Mouse (Mus musculus) lung, adult 2 months (tissue): ENCODE measurements around the gene Ptafr.

Experiments
- CTCF ChIP-seq: fragments of 200-500 bp; IDR thresholded peaks from 2 replicates; pipeline ENCODE4 v1.5.1; 2011; ENCODE audit warnings: mild to moderate bottlenecking, low read length, control low read depth; ENCODE audit not compliant: insufficient read depth
- POLR2A ChIP-seq: fragments of 200-500 bp; IDR thresholded peaks from 2 replicates; pipeline ENCODE4 v1.6.1; 2011; ENCODE audit warnings: low read depth, mild to moderate bottlenecking, control low read depth, low read length, borderline replicate concordance; ENCODE audit errors: extremely low read depth

GRCm38 (mm10) chr4:132605816-132606215 lies 41.9 kb downstream of the Ptafr start:
- TF ChIP-seq CTCF (no peak), POLR2A (no peak)
